Mouse (Mus musculus): ENCODE results near the gene Thap8.
A peak's percentile ranks its signal among the peaks of the same experiment; 100 is the strongest.

Thap8 gene

DNA sequence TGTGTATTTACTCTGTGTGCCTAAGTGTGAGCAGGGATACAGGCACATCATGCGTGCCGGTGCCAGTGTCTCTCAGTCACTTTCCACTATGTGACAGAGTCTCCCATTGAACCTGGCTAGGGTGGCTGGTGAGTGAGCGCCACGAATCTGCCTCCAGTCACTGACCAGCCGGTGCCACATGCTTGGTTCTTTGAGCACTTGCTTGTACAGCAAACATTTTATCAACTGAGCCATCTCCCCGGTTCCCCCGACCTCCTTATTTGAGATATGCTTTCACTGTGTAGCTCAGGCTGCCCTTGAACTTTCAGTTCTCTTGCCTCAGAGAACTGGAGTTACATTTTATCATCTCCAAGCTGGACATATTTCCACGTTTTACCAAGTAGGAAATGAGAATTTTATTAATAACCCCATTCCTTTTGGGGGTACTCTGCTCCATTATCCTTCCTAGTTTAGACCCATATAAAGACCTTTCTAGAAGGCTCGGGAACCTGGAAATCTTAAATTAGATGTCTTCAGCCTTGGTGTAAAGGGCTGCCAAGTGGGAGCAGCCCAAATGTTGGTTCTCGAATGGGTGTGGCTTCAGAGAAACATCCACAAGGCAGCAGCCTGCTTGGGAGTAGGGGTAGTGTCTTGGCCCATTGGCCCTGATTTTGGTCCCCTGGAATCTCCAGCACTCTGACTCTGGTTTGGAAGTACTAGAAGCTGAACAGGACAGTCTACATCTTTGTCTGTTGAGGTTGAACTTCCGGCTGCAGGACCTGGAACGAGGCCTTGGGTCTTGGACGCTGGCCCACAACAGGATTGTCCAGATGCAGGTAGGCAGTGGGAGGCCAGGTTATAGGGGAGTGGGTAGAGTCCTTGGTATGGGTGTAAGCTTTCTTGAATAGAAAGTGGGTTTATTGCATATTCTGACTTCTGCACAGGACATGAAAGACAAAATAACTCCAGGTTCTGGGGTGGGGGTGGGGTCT, 36.0 kb downstream of the Thap8 start:
- DNase-seq (ENCODE audit: low spot score in 2 of 2) = no peak

- no peak for DNase-seq (ENCODE audit: low spot score in 2 of 2)
Measured at GRCm38 (mm10) chr7:30318142-30318541, 38.2 kb downstream of the Thap8 start.

DNA sequence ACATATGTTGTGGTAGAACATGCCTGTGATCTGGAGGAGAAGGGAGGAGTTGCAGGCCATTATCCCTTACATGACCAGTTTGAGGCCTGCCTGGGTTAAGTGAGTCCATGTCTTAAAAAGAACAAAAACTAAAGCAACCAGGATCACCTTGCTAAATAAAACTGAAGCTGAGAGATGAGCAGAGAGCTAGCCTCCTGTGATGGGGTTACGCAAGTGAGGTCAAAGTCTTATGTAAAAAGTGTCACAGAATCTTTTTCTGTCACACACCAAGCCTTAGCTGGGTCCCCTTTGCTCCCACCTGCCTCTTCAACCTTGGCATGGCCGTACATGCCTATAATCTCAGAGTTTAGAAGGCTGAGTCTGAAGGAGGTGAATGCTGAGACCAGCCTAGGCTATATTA, 41.1 kb downstream of the Thap8 start:
- no peak for DNase-seq (ENCODE audit: low spot score in 2 of 2)

- DNase-seq (ENCODE audit: low spot score in 2 of 2) = peak; percentile 55 to 61
Measured at GRCm38 (mm10) chr7:30321539-30322284, 41.8 kb downstream of the Thap8 start, which contains the start of gene E130208F15Rik. E130208F15Rik (plus strand) TSS chr7:30321740.

- peak; percentile 92 to 95 for DNase-seq (ENCODE audit: low spot score in 2 of 2)
Measured at GRCm38 (mm10) chr7:30322285-30322667, 42.4 kb downstream of the Thap8 start.

- no peak for DNase-seq (ENCODE audit: low spot score in 2 of 2)
Measured at GRCm38 (mm10) chr7:30322865-30323264, 43.0 kb downstream of the Thap8 start.

GRCm38 (mm10) chr7:30323795-30324194, 43.9 kb downstream of the Thap8 start, which contains the start of gene Sdhaf1:
Sdhaf1 (minus strand) TSS chr7:30323895.
- DNase-seq (ENCODE audit: low spot score in 2 of 2) = no peak

GRCm38 (mm10) chr7:30324300-30324944, 44.5 kb downstream of the Thap8 start:
- DNase-seq (ENCODE audit: low spot score in 2 of 2) = no peak

GRCm38 (mm10) chr7:30325364-30325763, 45.5 kb downstream of the Thap8 start:
- no peak for DNase-seq (ENCODE audit: low spot score in 2 of 2)

GRCm38 (mm10) chr7:30326427-30326826, 46.5 kb downstream of the Thap8 start:
- no peak for DNase-seq (ENCODE audit: low spot score in 2 of 2)

GRCm38 (mm10) chr7:30327140-30327539, 47.2 kb downstream of the Thap8 start:
- DNase-seq (ENCODE audit: low spot score in 2 of 2) = no peak

- no peak for DNase-seq (ENCODE audit: low spot score in 2 of 2)
Measured at GRCm38 (mm10) chr7:30328379-30328778, 48.5 kb downstream of the Thap8 start.

DNA sequence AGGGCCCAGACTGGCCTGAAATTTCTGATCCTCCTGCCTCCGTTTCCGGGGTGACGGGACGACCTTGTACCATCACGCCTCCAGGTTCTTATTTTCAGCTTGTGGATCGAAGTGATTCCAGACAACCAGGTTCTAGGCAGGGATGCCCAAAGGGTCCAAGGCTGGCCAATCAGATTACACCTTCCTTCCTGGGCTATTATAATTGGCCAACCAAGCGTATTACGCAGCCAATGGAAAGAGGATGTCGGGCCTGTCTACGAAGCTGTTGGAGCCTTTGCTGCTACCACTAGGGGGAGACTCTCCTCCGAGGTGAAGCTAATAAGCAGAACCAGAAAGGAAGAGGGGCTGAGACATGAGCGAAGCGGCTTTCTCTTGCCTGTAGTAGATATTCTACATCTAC, 52.0 kb downstream of the Thap8 start:
- peak; percentile 88 to 92 for DNase-seq (ENCODE audit: low spot score in 2 of 2)

GRCm38 (mm10) chr7:30332622-30333259, 52.8 kb downstream of the Thap8 start:
- no peak for DNase-seq (ENCODE audit: low spot score in 2 of 2)

GRCm38 (mm10) chr7:30333436-30333835, 53.5 kb downstream of the Thap8 start:
- peak; percentile 71 to 80 for DNase-seq (ENCODE audit: low spot score in 2 of 2)

DNA sequence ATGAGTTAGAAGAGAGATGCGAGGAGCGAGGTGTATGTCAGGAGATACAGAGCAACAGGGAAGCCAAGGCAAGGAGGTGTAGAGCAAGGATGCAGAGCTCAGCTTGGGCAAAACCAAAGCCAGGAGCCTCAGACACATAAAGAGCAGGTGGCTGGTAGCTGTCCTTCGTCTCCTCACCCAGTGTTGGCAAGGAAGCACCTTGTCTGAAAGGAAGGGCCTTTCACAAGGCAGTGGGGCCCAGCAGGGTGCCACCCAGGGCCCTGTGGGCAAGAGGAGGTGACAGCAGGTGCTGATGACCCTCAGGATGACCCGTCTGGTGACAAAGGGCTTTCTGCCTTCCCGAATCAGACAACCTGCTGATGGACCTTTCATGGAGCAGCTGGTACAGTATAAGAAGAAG, 54.7 kb downstream of the Thap8 start:
- DNase-seq (ENCODE audit: low spot score in 2 of 2) = no peak

DNA sequence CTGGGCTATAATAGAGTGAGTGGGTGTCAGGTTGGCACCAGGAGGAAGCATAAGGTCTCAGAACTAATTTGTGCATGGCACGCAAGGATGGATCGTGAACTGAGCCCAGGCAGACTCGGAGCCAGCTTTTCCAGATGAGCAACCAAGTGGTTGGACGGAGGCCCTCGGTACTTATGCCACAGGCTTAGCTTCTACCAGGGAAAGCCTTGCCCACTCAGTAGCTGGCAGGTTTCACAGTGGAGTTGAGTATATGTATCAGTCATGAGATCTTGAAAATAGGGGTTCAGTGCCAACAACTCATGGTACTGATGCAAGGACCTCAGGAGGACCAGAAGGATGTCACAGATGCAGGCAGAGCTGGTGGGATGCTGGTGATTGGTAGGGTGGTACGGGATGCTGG, 55.8 kb downstream of the Thap8 start:
- DNase-seq (ENCODE audit: low spot score in 2 of 2) = no peak

GRCm38 (mm10) chr7:30336384-30336783, 56.5 kb downstream of the Thap8 start:
- DNase-seq (ENCODE audit: low spot score in 2 of 2) = peak; percentile 77 to 90

DNA sequence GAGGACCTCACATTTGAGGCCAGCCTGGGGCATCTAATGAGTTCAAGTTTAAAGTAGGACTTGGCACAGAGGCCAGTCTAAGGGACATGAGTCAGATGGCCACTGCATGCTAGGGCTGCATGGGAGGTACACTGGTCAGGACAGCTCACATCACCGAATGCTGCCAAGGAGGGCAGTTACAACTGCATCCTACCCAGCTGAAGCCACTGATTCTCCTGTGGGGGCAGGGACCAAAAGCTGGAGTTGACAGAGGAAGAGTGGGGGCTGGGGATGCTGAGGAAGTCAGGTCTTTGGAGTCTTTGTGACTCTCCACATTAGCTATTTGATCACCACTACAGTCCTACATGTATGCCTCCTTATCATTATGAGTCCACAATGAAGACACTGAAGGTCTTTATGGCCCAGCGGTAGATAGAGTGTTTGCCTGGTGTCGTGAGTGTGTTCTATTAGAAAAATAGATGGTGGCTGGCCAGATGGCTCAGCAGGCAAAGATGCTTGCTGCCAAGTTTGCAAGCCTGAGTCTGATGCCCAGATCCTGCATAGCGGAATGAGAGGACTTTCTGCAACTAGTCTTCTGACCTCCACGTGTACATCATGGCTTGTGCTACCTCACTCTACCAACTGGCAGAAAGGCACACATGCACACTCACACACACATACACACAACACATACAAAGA, 59.7 kb downstream of the Thap8 start:
- DNase-seq (ENCODE audit: low spot score in 2 of 2) = no peak

All from frontal cortex, postnatal 14 days (tissue).